Mouse (Mus musculus): ENCODE results near the gene Myl6. TPM values are rescaled to one million over a fixed set of nuclear protein-coding genes. Genes with fewer than 3 reads are reported as not detected.

Myl6 gene
- polyA plus RNA-seq, 1 experiment from 2014 or later, result 442 TPM

- 77% methylated on average over 6 of the region's 6 CpGs for WGBS (ENCODE audit: insufficient replicate concordance)
- H3K4me3 ChIP-seq (ENCODE audit: low read depth, low read length), result no peak overlapping the region
- no peak overlapping the region for H3K4me2 ChIP-seq (ENCODE audit: low read depth, low read length)
- peaks cover 14% of the 10 kb centered on the region for H3K4me1 ChIP-seq (ENCODE audit: insufficient read depth)
- H3K27ac ChIP-seq (ENCODE audit: low read depth), result no peak overlapping the region
- TF ChIP-seq CTCF (IDR thresholded peaks at IDR 0.05; ENCODE audit: low read depth), result no peak
- TF ChIP-seq EP300 (IDR thresholded peaks at IDR 0.05; ENCODE audit: low read depth), result no peak
- no peaks in the 10 kb centered on the region for H3K9me3 ChIP-seq (ENCODE audit: low read length)
- DNase-seq, result no peak
- no peak for ATAC-seq
- H3K36me3 ChIP-seq (replicated peaks; ENCODE audit: insufficient read depth, low read length), result peaks cover 41% of the 10 kb centered on the region
- no peak overlapping the region for H3K9ac ChIP-seq (replicated peaks)
- no peaks in the 10 kb centered on the region for H3K27me3 ChIP-seq (ENCODE audit: insufficient read depth, low read length)
Observed at GRCm38 (mm10) chr10:128522351-128522750, 28.4 kb upstream of the Myl6 start.

DNA sequence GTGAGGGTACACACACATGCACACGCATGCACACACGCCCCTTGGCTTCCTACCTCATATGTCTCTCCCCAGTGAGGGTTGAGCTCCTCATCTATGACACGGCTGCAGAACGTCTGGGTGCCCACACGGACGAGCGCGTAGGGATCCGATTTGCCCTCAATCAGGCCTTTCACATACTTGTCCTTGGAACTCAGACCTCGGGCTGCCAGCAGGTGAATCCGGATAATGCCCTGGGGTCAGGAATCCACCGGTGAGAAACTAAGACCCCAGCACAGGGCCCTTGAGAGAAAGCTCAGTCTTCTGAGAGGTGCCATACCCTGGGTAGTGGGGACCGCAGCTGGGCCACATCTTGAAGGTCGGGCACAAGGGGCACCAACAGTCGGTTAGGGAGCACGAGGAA is 26.6 kb upstream of the Myl6 start:
- Histone ChIP-seq H3K9ac (replicated peaks) (no peak overlapping the region), H3K36me3 (replicated peaks; ENCODE audit: insufficient read depth, low read length) (peaks cover 49% of the 10 kb centered on the region), H3K4me1 (ENCODE audit: insufficient read depth) (peaks cover 11% of the 10 kb centered on the region), H3K27ac (ENCODE audit: low read depth) (no peak overlapping the region), H3K27me3 (ENCODE audit: insufficient read depth, low read length) (no peaks in the 10 kb centered on the region), H3K4me2 (ENCODE audit: low read depth, low read length) (no peak overlapping the region), H3K9me3 (ENCODE audit: low read length) (no peaks in the 10 kb centered on the region), H3K4me3 (ENCODE audit: low read depth, low read length) (no peak overlapping the region)
- no peak for TF ChIP-seq EP300 (IDR thresholded peaks at IDR 0.05; ENCODE audit: low read depth)
- no peak for TF ChIP-seq CTCF (IDR thresholded peaks at IDR 0.05; ENCODE audit: low read depth)
- DNase-seq (no peak), ATAC-seq (no peak)
- 88% methylated on average over 16 of the region's 16 CpGs for WGBS (ENCODE audit: insufficient replicate concordance)

GRCm38 (mm10) chr10:128518833-128519232 is 24.9 kb upstream of the Myl6 start:
- TF ChIP-seq CTCF (IDR thresholded peaks at IDR 0.05; ENCODE audit: low read depth) (peak; percentile 74), EP300 (IDR thresholded peaks at IDR 0.05; ENCODE audit: low read depth) (no peak)
- Histone ChIP-seq H3K27me3 (ENCODE audit: insufficient read depth, low read length) (no peaks in the 10 kb centered on the region), H3K4me1 (ENCODE audit: insufficient read depth) (no peaks in the 10 kb centered on the region), H3K4me2 (ENCODE audit: low read depth, low read length) (no peak overlapping the region), H3K36me3 (replicated peaks; ENCODE audit: insufficient read depth, low read length) (peaks cover 57% of the 10 kb centered on the region), H3K9me3 (ENCODE audit: low read length) (no peaks in the 10 kb centered on the region), H3K27ac (ENCODE audit: low read depth) (no peak overlapping the region), H3K9ac (replicated peaks) (no peak overlapping the region), H3K4me3 (ENCODE audit: low read depth, low read length) (no peak overlapping the region)
- 84% methylated on average over 7 of the region's 7 CpGs for WGBS (ENCODE audit: insufficient replicate concordance)
- ATAC-seq (peak; percentile 55; the same call in 1 of the 2 replicates), DNase-seq (peak; percentile 61)

- no peak for TF ChIP-seq EP300 (IDR thresholded peaks at IDR 0.05; ENCODE audit: low read depth)
- no peak for TF ChIP-seq CTCF (IDR thresholded peaks at IDR 0.05; ENCODE audit: low read depth)
- no peak overlapping the region for H3K4me2 ChIP-seq (ENCODE audit: low read depth, low read length)
- peaks cover 59% of the 10 kb centered on the region for H3K36me3 ChIP-seq (replicated peaks; ENCODE audit: insufficient read depth, low read length)
- H3K27ac ChIP-seq (ENCODE audit: low read depth), result no peak overlapping the region
- H3K4me3 ChIP-seq (ENCODE audit: low read depth, low read length), result no peak overlapping the region
- ATAC-seq (0 out of 2 replicates have a peak, but pooled peaks have one; percentile 33), DNase-seq (no peak)
- H3K9ac ChIP-seq (replicated peaks), result no peak overlapping the region
- H3K4me1 ChIP-seq (ENCODE audit: insufficient read depth), result no peaks in the 10 kb centered on the region
- WGBS (ENCODE audit: insufficient replicate concordance), result 34% methylated on average over 6 of the region's 6 CpGs
- H3K9me3 ChIP-seq (ENCODE audit: low read length), result no peaks in the 10 kb centered on the region
- no peaks in the 10 kb centered on the region for H3K27me3 ChIP-seq (ENCODE audit: insufficient read depth, low read length)
Observed at GRCm38 (mm10) chr10:128516677-128517076, 22.7 kb upstream of the Myl6 start.

DNA sequence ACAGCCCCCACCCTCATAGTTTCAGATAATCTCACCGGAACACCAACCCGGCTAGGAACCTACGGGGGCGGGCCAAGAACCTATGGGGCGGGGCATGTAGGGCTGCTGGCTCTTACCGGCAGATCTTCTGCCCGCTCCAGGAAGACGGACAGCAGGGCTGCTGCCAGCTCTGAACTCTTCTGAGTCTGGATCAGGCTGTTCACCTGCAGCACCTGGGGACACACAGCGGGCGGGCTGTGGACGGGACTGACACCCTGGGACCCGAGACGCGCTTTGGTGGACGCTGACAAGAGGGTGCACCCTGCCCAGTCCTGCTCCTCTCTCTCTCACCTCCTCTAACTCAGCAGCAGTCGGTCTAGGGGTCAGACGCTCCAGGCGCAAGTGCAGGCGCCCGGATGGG is 22.1 kb upstream of the Myl6 start:
- Histone ChIP-seq H3K4me3 (ENCODE audit: low read depth, low read length) (no peak overlapping the region), H3K27me3 (ENCODE audit: insufficient read depth, low read length) (no peaks in the 10 kb centered on the region), H3K4me1 (ENCODE audit: insufficient read depth) (no peaks in the 10 kb centered on the region), H3K4me2 (ENCODE audit: low read depth, low read length) (no peak overlapping the region), H3K9ac (replicated peaks) (no peak overlapping the region), H3K9me3 (ENCODE audit: low read length) (no peaks in the 10 kb centered on the region), H3K36me3 (replicated peaks; ENCODE audit: insufficient read depth, low read length) (peaks cover 58% of the 10 kb centered on the region), H3K27ac (ENCODE audit: low read depth) (no peak overlapping the region)
- TF ChIP-seq EP300 (IDR thresholded peaks at IDR 0.05; ENCODE audit: low read depth) (no peak), CTCF (IDR thresholded peaks at IDR 0.05; ENCODE audit: low read depth) (no peak)
- ATAC-seq, result no peak
- 76% methylated on average over 20 of the region's 20 CpGs for WGBS (ENCODE audit: insufficient replicate concordance)
- no peak for DNase-seq

DNA sequence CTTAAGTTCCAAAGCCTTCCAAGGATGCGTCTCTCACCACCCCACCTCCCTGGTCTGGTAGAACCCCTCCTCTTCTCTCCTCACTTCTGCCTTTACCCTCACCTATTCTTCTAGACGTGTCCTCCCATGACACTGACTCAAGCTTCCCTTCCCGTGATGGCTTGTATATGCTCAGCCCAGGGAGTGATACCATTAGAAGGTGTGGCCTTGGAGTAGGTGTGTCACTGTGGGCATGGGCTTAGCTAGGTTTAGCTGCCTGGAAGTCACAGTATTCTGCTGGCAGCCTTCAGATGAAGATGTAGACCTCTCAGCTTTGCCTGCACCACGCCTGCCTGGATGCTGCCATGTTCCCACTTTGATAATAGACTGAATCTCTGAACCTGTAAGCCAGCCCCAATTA is 21.1 kb upstream of the Myl6 start:
- H3K4me3 ChIP-seq (ENCODE audit: low read depth, low read length), result no peak overlapping the region
- no peaks in the 10 kb centered on the region for H3K4me1 ChIP-seq (ENCODE audit: insufficient read depth)
- ATAC-seq (no peak), DNase-seq (no peak)
- H3K27ac ChIP-seq (ENCODE audit: low read depth), result no peak overlapping the region
- 75% methylated on average over 4 of the region's 4 CpGs for WGBS (ENCODE audit: insufficient replicate concordance)
- no peak for TF ChIP-seq EP300 (IDR thresholded peaks at IDR 0.05; ENCODE audit: low read depth)
- TF ChIP-seq CTCF (IDR thresholded peaks at IDR 0.05; ENCODE audit: low read depth), result no peak
- H3K27me3 ChIP-seq (ENCODE audit: insufficient read depth, low read length), result no peaks in the 10 kb centered on the region
- no peaks in the 10 kb centered on the region for H3K9me3 ChIP-seq (ENCODE audit: low read length)
- H3K36me3 ChIP-seq (replicated peaks; ENCODE audit: insufficient read depth, low read length), result peaks cover 57% of the 10 kb centered on the region
- H3K4me2 ChIP-seq (ENCODE audit: low read depth, low read length), result no peak overlapping the region
- no peak overlapping the region for H3K9ac ChIP-seq (replicated peaks)

GRCm38 (mm10) chr10:128511761-128512160 is 17.8 kb upstream of the Myl6 start:
- no peak for ATAC-seq
- H3K4me1 ChIP-seq (ENCODE audit: insufficient read depth), result no peaks in the 10 kb centered on the region
- DNase-seq, result no peak
- peaks cover 41% of the 10 kb centered on the region for H3K36me3 ChIP-seq (replicated peaks; ENCODE audit: insufficient read depth, low read length)
- H3K9ac ChIP-seq (replicated peaks), result no peak overlapping the region
- TF ChIP-seq CTCF (IDR thresholded peaks at IDR 0.05; ENCODE audit: low read depth), result no peak
- TF ChIP-seq EP300 (IDR thresholded peaks at IDR 0.05; ENCODE audit: low read depth), result no peak
- H3K9me3 ChIP-seq (ENCODE audit: low read length), result no peaks in the 10 kb centered on the region
- H3K27me3 ChIP-seq (ENCODE audit: insufficient read depth, low read length), result no peaks in the 10 kb centered on the region
- H3K4me2 ChIP-seq (ENCODE audit: low read depth, low read length), result no peak overlapping the region
- WGBS (ENCODE audit: insufficient replicate concordance), result 88% methylated on average over 12 of the region's 12 CpGs
- H3K27ac ChIP-seq (ENCODE audit: low read depth), result no peak overlapping the region
- no peak overlapping the region for H3K4me3 ChIP-seq (ENCODE audit: low read depth, low read length)

Measured in liver, postnatal 0 days (tissue).